Mouse (Mus musculus): ENCODE measurements around the gene Nrgn. TPM values are rescaled to one million over a fixed set of nuclear protein-coding genes. Genes with fewer than 3 reads are reported as not detected.

The Nrgn gene
- polyA plus RNA-seq, 1 experiment from 2014 or later = 0.21 TPM

GRCm38 (mm10) chr9:37554838-37555748 is 2.4 kb upstream of the Nrgn start, which contains the start of gene Siae:
Siae (plus strand) TSS chr9:37555698.
- H3K27me3 ChIP-seq = peaks cover 40% of the 10 kb centered on the region
- DNase-seq (ENCODE audit: low read depth, low spot score) (no peak), ATAC-seq (no peak)
- no peak for TF ChIP-seq CTCF (IDR thresholded peaks at IDR 0.05)
- ChIA-PET CTCF (interaction anchor here (0.8 to 1.3 kb wide), 3 partner anchors 14 to 123 kb away, joined by 3 read pairs; no protein-coding TSS in a partner anchor), POLR2A (no interaction called here)
- in situ Hi-C loops (cut with MboI; ENCODE audit: low pct_unique_long_range_greater_than_20kb) = no loop called here

- TF ChIP-seq CTCF (IDR thresholded peaks at IDR 0.05) = no peak
- H3K27me3 ChIP-seq = peaks cover 36% of the 10 kb centered on the region
- CTCF ChIA-PET = interaction anchor here (1.3 kb wide), 1 partner anchor 122 kb away, joined by 3 read pairs; no protein-coding TSS in a partner anchor
Observed at GRCm38 (mm10) chr9:37554279-37554678, 1.6 kb upstream of the Nrgn start.

GRCm38 (mm10) chr9:37551751-37552531 is 763 bp downstream of the Nrgn start:
- CTCF ChIA-PET = no interaction called here
- DNase-seq (ENCODE audit: low read depth, low spot score) (no peak), ATAC-seq (no peak)
- in situ Hi-C loops (cut with MboI; ENCODE audit: low pct_unique_long_range_greater_than_20kb) = no loop called here
- peaks cover 28% of the 10 kb centered on the region for H3K27me3 ChIP-seq
- POLR2A ChIA-PET = interaction anchor here (1.1 kb wide), 1 partner anchor 18 kb away, joined by 4 read pairs; no protein-coding TSS in a partner anchor
- TF ChIP-seq CTCF (IDR thresholded peaks at IDR 0.05) = no peak

More at GRCm38 (mm10) chr9:37554279-37554678, 1.6 kb upstream of the Nrgn start:
- POLR2A ChIA-PET = no interaction called here
- DNase-seq (ENCODE audit: low read depth, low spot score) (no peak), ATAC-seq (no peak)
- in situ Hi-C loops (cut with MboI; ENCODE audit: low pct_unique_long_range_greater_than_20kb) = no loop called here

GRCm38 (mm10) chr9:37550435-37550834 is 2.3 kb downstream of the Nrgn start:
- in situ Hi-C loops (cut with MboI; ENCODE audit: low pct_unique_long_range_greater_than_20kb) = no loop called here
- no peak for ATAC-seq
- TF ChIP-seq CTCF (IDR thresholded peaks at IDR 0.05) = no peak
- peaks cover 13% of the 10 kb centered on the region for H3K27me3 ChIP-seq
- CTCF ChIA-PET = interaction anchor here (0.9 to 1.1 kb wide), 2 partner anchors 10 to 11 kb away, joined by 3 read pairs; partner anchors contain the start of gene Vsig2
- POLR2A ChIA-PET = interaction anchor here (1.1 kb wide), 1 partner anchor 20 kb away, joined by 4 read pairs; no protein-coding TSS in a partner anchor
- no peak for DNase-seq (ENCODE audit: low read depth, low spot score)

- DNase-seq (ENCODE audit: low read depth, low spot score) = no peak
- ATAC-seq = no peak
- peaks cover 3% of the 10 kb centered on the region for H3K27me3 ChIP-seq
- in situ Hi-C loops (cut with MboI; ENCODE audit: low pct_unique_long_range_greater_than_20kb) = no loop called here
- POLR2A ChIA-PET = no interaction called here
- TF ChIP-seq CTCF (IDR thresholded peaks at IDR 0.05) = no peak
- CTCF ChIA-PET = interaction anchor here (1.1 to 1.6 kb wide), 7 partner anchors 10 to 116 kb away, joined by 3 to 7 read pairs (median 3); no protein-coding TSS in a partner anchor
Observed at GRCm38 (mm10) chr9:37546889-37547288, 5.8 kb downstream of the Nrgn start.

GRCm38 (mm10) chr9:37545847-37546452 is 6.8 kb downstream of the Nrgn start:
- in situ Hi-C loops (cut with MboI; ENCODE audit: low pct_unique_long_range_greater_than_20kb) = no loop called here
- DNase-seq (ENCODE audit: low read depth, low spot score) (no peak), ATAC-seq (no peak)
- no peak for TF ChIP-seq CTCF (IDR thresholded peaks at IDR 0.05)
- ChIA-PET CTCF (interaction anchor here (1.1 to 3.6 kb wide), 11 partner anchors 9 to 119 kb away, joined by 3 to 34 read pairs (median 3); partner anchors contain the start of gene Msantd2), POLR2A (no interaction called here)
- H3K27me3 ChIP-seq = no peaks in the 10 kb centered on the region

- CTCF ChIA-PET = interaction anchor here (0.7 to 3.6 kb wide), 19 partner anchors 9 to 118 kb away, joined by 3 to 34 read pairs (median 4); partner anchors contain the start of genes Msantd2 and Spa17
- in situ Hi-C loops (cut with MboI; ENCODE audit: low pct_unique_long_range_greater_than_20kb) = no loop called here
- no peaks in the 10 kb centered on the region for H3K27me3 ChIP-seq
- POLR2A ChIA-PET = interaction anchor here (0.6 to 0.7 kb wide), 3 partner anchors 62 to 114 kb away, joined by 3 read pairs; no protein-coding TSS in a partner anchor
- no peak for TF ChIP-seq CTCF (IDR thresholded peaks at IDR 0.05)
- no peak for ATAC-seq
- DNase-seq (ENCODE audit: low read depth, low spot score) = no peak
Observed at GRCm38 (mm10) chr9:37545166-37545610, 7.5 kb downstream of the Nrgn start.

GRCm38 (mm10) chr9:37544447-37545165 is 8.1 kb downstream of the Nrgn start:
- ATAC-seq = peak; percentile 86
- H3K27me3 ChIP-seq = no peaks in the 10 kb centered on the region
- ChIA-PET POLR2A (interaction anchor here (0.6 to 0.7 kb wide), 3 partner anchors 61 to 113 kb away, joined by 3 read pairs; no protein-coding TSS in a partner anchor), CTCF (interaction anchor here (0.7 to 3.6 kb wide), 20 partner anchors 8 to 118 kb away, joined by 3 to 34 read pairs (median 4); partner anchors contain the start of genes Msantd2 and Spa17)
- DNase-seq (ENCODE audit: low read depth, low spot score) = no peak
- peak; percentile 99 for TF ChIP-seq CTCF (IDR thresholded peaks at IDR 0.05)
- in situ Hi-C loops (cut with MboI; ENCODE audit: low pct_unique_long_range_greater_than_20kb) = loop anchor here (5.0 kb wide), 1 partner anchor 73 kb away; no protein-coding TSS in a partner anchor

GRCm38 (mm10) chr9:37543869-37544440 is 8.7 kb downstream of the Nrgn start:
- ChIA-PET CTCF (interaction anchor here (0.7 to 3.6 kb wide), 12 partner anchors 9 to 114 kb away, joined by 3 to 34 read pairs (median 6); partner anchors contain the start of gene Spa17), POLR2A (no interaction called here)
- ATAC-seq (peak; percentile 32), DNase-seq (ENCODE audit: low read depth, low spot score) (no peak)
- no peaks in the 10 kb centered on the region for H3K27me3 ChIP-seq
- no peak for TF ChIP-seq CTCF (IDR thresholded peaks at IDR 0.05)
- in situ Hi-C loops (cut with MboI; ENCODE audit: low pct_unique_long_range_greater_than_20kb) = loop anchor here (5.0 kb wide), 1 partner anchor 73 kb away; no protein-coding TSS in a partner anchor
